Mouse (Mus musculus) heart, adult 9 months (tissue): ENCODE measurements at regions not wholly inside any gene's neighbourhood (a gene's known extent, or its start where the extent isn't known, plus 50 kb on each side); places are given as distances from the start of the nearest gene placed in this dataset.

ENCODE experiments used
- DNase-seq, 2 experiments: peaks; one replicate each; pipeline ENCODE4 v3.0.0; 2022; ENCODE audit warnings: low spot score in 2 of 2

GRCm38 (mm10) chr10:15592161-15592560 is 874.1 kb upstream of the Gje1 start:
- DNase-seq: no peak

GRCm38 (mm10) chr10:15586081-15586480 is 868.1 kb upstream of the Gje1 start:
- peak; percentile 26 to 61 for DNase-seq

GRCm38 (mm10) chr10:15564119-15564518 is 846.1 kb upstream of the Gje1 start:
- no peak for DNase-seq

- no peak for DNase-seq
Measured at GRCm38 (mm10) chr10:15553407-15554064, 835.5 kb upstream of the Gje1 start.

- no peak for DNase-seq
Measured at GRCm38 (mm10) chr10:15541797-15542350, 823.9 kb upstream of the Gje1 start.

- no peak for DNase-seq
Measured at GRCm38 (mm10) chr10:15540780-15541426, 822.9 kb upstream of the Gje1 start.

GRCm38 (mm10) chr10:15536053-15536452 is 818.0 kb upstream of the Gje1 start:
- DNase-seq: no peak

- DNase-seq: no peak
Measured at GRCm38 (mm10) chr10:15487367-15487766, 769.4 kb upstream of the Gje1 start.

GRCm38 (mm10) chr10:15443281-15443680 is 725.3 kb upstream of the Gje1 start:
- peak in 1 of 2 experiments; percentile 5 for DNase-seq

GRCm38 (mm10) chr10:15441216-15441615 is 723.2 kb upstream of the Gje1 start:
- no peak for DNase-seq

GRCm38 (mm10) chr10:15426746-15427145 is 708.7 kb upstream of the Gje1 start:
- DNase-seq: peak; percentile 0 to 51

- no peak for DNase-seq
Measured at GRCm38 (mm10) chr10:15406211-15406610, 688.2 kb upstream of the Gje1 start.

GRCm38 (mm10) chr10:15405706-15406105 is 687.7 kb upstream of the Gje1 start:
- no peak for DNase-seq

- DNase-seq: no peak
Measured at GRCm38 (mm10) chr10:15399964-15400363, 682.0 kb upstream of the Gje1 start.

- no peak for DNase-seq
Measured at GRCm38 (mm10) chr10:15397114-15397513, 679.1 kb upstream of the Gje1 start.

GRCm38 (mm10) chr10:15395295-15395694 is 677.3 kb upstream of the Gje1 start:
- DNase-seq: no peak

- peak; percentile 43 to 46 for DNase-seq
Measured at GRCm38 (mm10) chr10:15392027-15392816, 674.2 kb upstream of the Gje1 start.

- no peak for DNase-seq
Measured at GRCm38 (mm10) chr10:15373571-15373970, 655.6 kb upstream of the Gje1 start.
